Mouse (Mus musculus) lung, postnatal 0 days (tissue): ENCODE results near the gene Olfr15.
A peak's percentile ranks its signal among the peaks of the same experiment; 100 is the strongest.

ENCODE experiments used
- CTCF ChIP-seq: IDR thresholded peaks from 2 replicates; pipeline ENCODE4 v1.5.1; 2016; ENCODE audit warnings: antibody characterized with exemption, mild to moderate bottlenecking
- EP300 ChIP-seq: IDR thresholded peaks from 2 replicates; pipeline ENCODE4 v1.6.1; 2016; ENCODE audit warnings: antibody characterized with exemption, mild to moderate bottlenecking, control low read depth

DNA sequence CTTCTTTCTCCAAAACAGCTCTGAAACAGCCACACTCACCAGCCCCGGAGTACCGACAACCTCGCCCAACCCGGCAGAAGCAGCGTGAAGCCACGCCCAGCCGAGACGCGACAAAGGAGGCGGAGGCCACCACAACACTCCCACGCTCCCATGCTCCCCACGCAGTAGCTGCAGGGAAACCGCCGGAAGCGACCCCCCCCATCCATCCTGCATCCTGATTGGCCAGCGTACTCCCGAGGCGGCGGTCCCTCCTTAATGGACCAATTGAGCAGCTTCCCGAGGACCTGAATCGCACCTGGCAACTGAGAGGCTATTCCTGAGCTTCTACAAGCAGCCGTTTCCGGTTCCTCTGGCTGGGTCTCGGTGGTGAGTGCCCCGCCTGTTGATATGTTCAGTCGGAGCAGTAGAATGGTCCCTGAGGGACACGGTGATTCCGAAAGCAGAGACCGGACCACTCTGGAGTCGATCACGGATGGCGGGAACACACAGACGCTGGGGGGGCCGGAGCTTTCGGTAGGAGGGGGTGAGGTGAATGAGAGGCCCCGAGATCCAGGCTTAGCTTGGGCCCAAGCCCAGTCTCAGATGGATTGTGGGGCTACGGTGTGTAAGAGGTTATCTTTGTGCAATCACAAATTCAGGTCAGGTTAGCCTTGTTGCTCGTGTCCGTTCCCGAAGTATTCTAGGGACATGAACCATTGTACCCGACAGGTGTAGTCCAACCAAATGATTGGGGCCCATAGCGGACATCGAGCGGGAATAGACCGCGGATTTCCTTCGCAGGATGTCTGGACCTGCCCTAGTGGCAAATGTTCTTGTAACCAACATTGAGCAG lies 41.8 kb downstream of the Olfr15 start, which contains the start of gene Naa60:
- peak; percentile 44; the same call in 1 of the 2 replicates for TF ChIP-seq EP300
- TF ChIP-seq CTCF: no peak
